Mouse (Mus musculus) spleen, adult 18-20 months (tissue): ENCODE measurements at regions not wholly inside any gene's neighbourhood (a gene's known extent, or its start where the extent isn't known, plus 50 kb on each side); places are given as distances from the start of the nearest gene placed in this dataset.

Experiments used
- DNase-seq, 2 experiments: peaks; one replicate each; pipeline ENCODE4 v3.0.0; 2022; ENCODE audit warnings: mixed read lengths in 2 of 2

DNA sequence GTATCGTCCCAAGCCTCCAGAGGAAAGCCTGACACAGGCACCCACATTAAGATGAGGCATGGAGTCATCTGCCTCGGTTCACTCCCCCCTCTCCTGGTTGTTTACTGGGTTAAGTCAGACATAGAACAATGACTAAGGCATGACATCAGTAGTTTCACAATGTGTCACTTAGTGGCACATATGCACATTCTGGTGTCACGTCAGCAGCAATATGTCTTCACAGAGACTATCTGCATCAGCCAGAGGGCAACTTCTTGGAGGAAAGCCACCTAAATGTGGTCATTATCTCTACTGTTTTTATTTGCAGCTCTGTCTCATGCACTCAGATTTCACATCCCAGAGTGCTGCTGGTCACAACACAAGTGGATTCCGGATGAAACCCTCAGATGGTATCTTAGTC lies 61.9 kb upstream of the Agap1 start:
- DNase-seq = no peak

DNA sequence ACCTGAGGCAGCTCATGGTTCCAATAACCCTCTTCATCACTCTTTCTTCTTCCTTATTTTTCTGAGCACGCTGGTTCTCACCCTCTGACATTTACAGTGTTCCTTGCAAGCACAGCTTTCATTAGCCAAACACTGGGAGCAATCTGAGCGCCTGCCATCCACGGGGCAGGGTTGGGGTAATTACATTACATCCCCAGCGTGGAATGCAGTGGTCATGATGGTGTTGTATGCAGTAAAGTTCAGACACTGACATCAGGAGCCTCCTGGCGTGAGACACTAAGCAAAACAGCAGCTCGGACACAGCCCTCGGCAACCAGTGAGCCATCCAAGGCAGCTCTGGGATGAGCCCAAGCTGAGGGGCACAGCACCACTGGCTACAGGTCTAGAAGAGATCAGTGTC lies 60.1 kb upstream of the Agap1 start:
- no peak for DNase-seq

DNA sequence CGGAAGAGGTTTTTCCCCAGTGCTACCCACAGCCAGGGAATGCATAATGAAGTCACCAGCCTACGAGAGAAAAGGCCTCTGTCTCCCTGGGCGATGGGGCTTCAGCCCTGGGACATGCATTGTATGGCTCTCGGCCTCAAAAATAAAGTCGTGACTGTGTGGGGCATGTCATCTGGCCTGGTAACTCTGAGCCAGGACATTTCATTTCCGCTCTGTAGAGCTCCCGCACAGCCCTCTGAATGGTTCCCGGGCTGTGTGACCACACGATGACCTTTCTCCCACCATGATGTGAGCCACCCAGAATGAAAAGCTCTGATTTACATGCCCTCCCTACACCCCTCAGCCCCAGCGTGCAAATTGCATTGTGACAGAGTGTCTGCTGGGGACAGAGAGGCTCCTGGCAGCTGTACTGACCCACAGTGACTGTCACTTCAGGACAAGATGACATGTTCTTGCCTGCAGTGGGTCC lies 53.8 kb upstream of the Agap1 start:
- no peak for DNase-seq

DNA sequence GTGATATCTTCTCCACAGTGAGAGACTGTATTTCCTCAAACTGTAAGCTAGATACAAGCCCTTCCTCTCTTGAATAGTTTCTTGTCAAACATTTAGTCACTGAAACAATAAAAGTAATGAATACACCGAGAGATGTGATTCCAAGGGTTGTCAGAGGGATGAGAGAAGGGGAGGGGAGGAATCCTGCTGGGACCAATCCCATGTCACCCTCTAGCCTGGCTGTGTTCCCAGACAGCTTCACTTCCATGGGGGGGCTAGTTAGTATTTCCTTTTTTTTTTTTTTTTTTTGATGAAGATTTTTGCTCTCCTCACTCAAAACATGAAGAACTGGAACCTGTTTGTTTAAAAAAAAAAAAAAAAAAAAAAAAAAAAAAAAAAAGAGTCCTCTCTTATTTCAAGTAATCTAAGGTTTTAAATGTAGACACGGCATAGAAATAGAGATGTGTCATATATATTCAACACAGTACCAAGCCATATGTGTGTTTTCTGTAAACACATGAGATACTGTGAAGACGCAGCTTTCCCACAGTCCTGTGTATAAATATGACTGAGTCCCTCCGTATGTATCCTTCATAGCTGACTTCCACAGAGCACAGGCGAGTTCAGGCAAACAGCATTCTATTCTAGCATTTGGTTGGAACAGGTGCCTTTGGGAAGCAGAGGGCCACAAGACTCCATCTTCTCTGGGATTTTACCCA lies 51.9 kb upstream of the Agap1 start:
- no peak for DNase-seq

DNA sequence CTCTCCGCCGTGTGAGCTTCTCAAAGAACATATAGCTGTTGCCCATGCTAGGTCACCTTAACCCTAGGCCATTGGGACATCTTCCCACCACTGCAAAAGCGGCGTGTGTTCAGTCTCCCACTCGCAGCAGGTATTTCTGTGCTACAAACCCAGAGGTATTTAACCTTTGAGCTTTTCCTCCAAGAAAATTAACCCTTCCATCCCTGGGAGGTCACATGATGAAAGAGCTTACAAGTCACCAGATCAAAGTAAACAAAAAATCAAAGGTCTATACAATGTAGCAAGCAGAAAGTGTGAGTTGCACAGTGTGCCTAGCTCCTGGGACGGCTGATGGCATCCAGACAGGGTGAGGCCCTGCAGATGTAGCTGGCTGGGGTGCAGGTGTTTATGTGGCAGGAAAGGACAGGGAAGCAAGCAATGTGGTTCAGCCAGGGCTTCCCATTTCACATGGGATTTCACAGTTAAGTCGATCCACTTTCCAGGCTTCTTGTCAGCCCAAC lies 51.0 kb upstream of the Agap1 start:
- no peak for DNase-seq
